9 mouse cellular contexts compared by ENCODE assay signal in genomic region chr13:34205216-34205615, GRCm38 (mm10).
"Had no signal": no experiment of that assay in that cellular context is flagged by ENCODE, and none has a peak within 500 bp of the region (broad histone marks: within the 10 kb centered on the region; RNA-seq: fewer than 3 reads in every experiment).

No protein-coding gene starts in this region.

- DNase-seq: kidney, adult 11 months; layer of hippocampus, postnatal 36 days; lung, postnatal 10 days; lung, postnatal 36 days; retina, postnatal 1 day; right cerebral cortex, postnatal 25 days; thymus, adult 2 months; thymus, postnatal 14 days; thymus, postnatal 4 days had no signal
